Mouse (Mus musculus): ENCODE measurements around the gene Ehd2. TPM values are rescaled to one million over a fixed set of nuclear protein-coding genes. Genes with fewer than 3 reads are reported as not detected.

Gene Ehd2
- polyA plus RNA-seq (2015; fragmentation: Nextera tagmentation; extraction: Ambion mirVana) = 65.8 and 76.3 TPM in 2 replicates

DNA sequence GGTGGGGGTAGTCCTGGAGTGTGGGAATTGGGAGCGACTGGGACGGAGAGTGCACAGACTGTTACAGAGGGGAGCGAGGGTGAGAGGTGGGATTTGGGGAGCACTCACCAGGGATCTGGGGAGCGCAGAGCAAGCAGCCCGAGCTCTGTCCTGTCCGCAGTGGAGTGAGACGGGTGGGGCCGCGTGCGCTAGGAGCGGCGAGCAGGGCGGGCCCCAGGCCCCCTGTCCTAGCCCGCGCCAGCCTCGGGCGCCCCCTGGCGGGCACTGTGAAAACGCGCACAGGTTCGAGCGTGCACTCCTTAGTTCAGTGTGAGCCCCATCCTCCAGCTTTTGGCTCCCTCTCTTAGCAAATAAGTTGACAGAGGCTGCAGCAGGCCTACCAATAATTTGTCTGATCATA, at the start of gene Ehd2:
Gene Ehd2 (minus strand): TSS at position 256 of the 400 bp plus-strand sequence.
- Histone ChIP-seq H3K4me1 (ENCODE audit: control insufficient read depth, insufficient read depth, low read length) (peaks cover 30% of the 10 kb centered on the region), H3K27me3 (ENCODE audit: control insufficient read depth, insufficient read depth, low read length) (no peaks in the 10 kb centered on the region), H3K4me2 (ENCODE audit: low read depth, low read length) (peak within 1 kb of the TSS; percentile 66), H3K9ac (ENCODE audit: low read length) (peak within 1 kb of the TSS; percentile 79), H3K9me3 (replicated peaks; ENCODE audit: control insufficient read depth, low read length) (no peaks in the 10 kb centered on the region), H3K36me3 (ENCODE audit: control insufficient read depth, insufficient read depth, low read length) (peaks cover 18% of the 10 kb centered on the region), H3K4me3 (replicated peaks; ENCODE audit: low read length) (peak within 1 kb of the TSS; percentile 59), H3K27ac (ENCODE audit: low read length) (peak within 1 kb of the TSS; percentile 55; the same call in 1 of the 2 replicates)
- ATAC-seq (ENCODE audit: insufficient read depth, low FRiP score) = peak; percentile 84
- under 1% methylated on average over 22 of the region's 22 CpGs for WGBS

DNA sequence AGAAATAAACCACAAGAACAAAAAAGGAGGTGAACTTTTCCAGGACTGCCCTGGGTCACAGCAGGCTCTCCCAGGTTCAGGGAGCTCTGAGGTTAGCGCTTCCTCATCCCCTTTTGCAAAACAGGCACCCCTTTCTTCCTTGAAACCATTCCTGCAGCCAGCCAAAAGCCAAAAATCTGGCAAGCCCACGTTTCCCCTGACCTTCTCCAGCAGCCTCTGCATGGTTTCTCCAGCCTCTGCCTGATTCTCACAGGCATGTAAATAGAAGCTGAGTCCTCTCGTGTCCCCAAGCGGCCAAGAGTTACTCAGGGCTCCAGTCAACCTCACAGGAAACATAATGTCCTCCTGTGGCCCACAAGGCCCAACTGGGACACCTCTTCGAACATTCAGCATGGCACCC, 48.0 kb upstream of the Ehd2 start:
- Histone ChIP-seq H3K9me3 (replicated peaks; ENCODE audit: control insufficient read depth, low read length) (no peaks in the 10 kb centered on the region), H3K27me3 (ENCODE audit: control insufficient read depth, insufficient read depth, low read length) (no peaks in the 10 kb centered on the region), H3K36me3 (ENCODE audit: control insufficient read depth, insufficient read depth, low read length) (peaks cover 4% of the 10 kb centered on the region; the same call in 1 of the 2 replicates), H3K27ac (ENCODE audit: low read length) (no peak overlapping the region), H3K4me3 (replicated peaks; ENCODE audit: low read length) (no peak overlapping the region), H3K9ac (ENCODE audit: low read length) (no peak overlapping the region), H3K4me1 (ENCODE audit: control insufficient read depth, insufficient read depth, low read length) (no peaks in the 10 kb centered on the region), H3K4me2 (ENCODE audit: low read depth, low read length) (no peak overlapping the region)
- 81% methylated on average over 5 of the region's 5 CpGs for WGBS
- no peak for ATAC-seq (ENCODE audit: insufficient read depth, low FRiP score)

DNA sequence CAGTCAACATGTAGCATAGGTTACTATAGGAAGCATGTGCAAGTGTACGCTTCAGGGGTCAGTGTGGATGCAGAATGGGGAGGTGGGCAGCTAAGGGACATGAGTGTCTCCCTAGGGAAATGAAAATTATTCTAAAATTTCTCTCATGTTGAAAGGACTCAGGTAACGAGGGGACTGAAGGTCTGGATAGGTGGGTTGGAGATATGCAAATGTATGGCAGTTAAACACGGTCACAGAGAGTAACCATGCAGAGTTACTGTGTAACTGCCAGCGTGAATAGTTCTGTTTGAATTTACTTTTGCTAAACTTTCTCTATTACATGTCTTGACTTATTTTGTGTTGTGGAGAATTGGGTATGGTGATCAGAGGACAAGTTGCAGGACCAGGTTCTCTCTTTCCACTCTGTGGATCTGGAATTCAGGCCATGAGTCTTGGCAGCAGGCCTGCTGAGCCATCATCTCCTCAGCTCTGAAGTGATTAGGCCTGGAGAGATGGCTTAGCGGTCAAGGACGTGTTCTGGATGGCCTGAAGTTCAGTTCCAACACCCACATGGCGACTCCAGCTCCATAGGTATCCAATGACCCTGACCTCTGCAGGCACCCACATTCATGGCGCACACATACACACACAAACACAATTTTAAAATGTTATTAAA, 47.3 kb upstream of the Ehd2 start:
- no peaks in the 10 kb centered on the region for H3K27me3 ChIP-seq (ENCODE audit: control insufficient read depth, insufficient read depth, low read length)
- ATAC-seq (ENCODE audit: insufficient read depth, low FRiP score) = no peak
- peaks cover 4% of the 10 kb centered on the region; the same call in 1 of the 2 replicates for H3K36me3 ChIP-seq (ENCODE audit: control insufficient read depth, insufficient read depth, low read length)
- no peak overlapping the region for H3K27ac ChIP-seq (ENCODE audit: low read length)
- no peak overlapping the region for H3K9ac ChIP-seq (ENCODE audit: low read length)
- H3K4me3 ChIP-seq (replicated peaks; ENCODE audit: low read length) = no peak overlapping the region
- no peaks in the 10 kb centered on the region for H3K4me1 ChIP-seq (ENCODE audit: control insufficient read depth, insufficient read depth, low read length)
- H3K4me2 ChIP-seq (ENCODE audit: low read depth, low read length) = no peak overlapping the region
- no peaks in the 10 kb centered on the region for H3K9me3 ChIP-seq (replicated peaks; ENCODE audit: control insufficient read depth, low read length)
- WGBS = 82% methylated on average over 8 of the region's 8 CpGs

DNA sequence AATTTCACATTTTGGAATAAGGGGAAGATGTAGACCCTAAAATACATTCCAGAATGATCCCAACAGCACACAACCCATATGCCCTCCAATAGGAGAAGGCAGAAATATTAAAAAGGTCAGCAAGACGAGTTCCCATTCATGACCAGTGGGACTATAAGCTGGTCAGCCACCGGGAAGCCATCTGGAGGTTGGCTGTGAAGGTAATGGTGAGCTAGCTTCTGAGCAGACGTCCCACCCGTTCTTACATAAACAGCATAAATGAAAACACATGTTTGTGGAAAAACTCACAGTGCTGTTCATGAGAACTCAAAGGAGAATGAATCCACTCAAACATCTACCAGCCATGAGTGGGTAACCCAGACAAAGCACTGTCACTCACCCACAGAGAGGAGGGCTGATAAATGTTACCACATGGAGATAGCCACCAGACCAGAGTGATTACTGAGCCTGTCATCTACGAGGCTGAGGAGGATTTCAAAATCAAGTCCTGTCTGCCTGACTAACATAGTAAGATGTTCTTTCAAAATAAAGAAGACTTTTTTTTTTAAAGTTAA, 46.4 kb upstream of the Ehd2 start:
- ATAC-seq (ENCODE audit: insufficient read depth, low FRiP score) = no peak
- no peaks in the 10 kb centered on the region for H3K27me3 ChIP-seq (ENCODE audit: control insufficient read depth, insufficient read depth, low read length)
- H3K4me2 ChIP-seq (ENCODE audit: low read depth, low read length) = no peak overlapping the region
- H3K4me1 ChIP-seq (ENCODE audit: control insufficient read depth, insufficient read depth, low read length) = no peaks in the 10 kb centered on the region
- no peak overlapping the region for H3K27ac ChIP-seq (ENCODE audit: low read length)
- no peak overlapping the region for H3K9ac ChIP-seq (ENCODE audit: low read length)
- H3K4me3 ChIP-seq (replicated peaks; ENCODE audit: low read length) = no peak overlapping the region
- H3K9me3 ChIP-seq (replicated peaks; ENCODE audit: control insufficient read depth, low read length) = no peaks in the 10 kb centered on the region
- peaks cover 4% of the 10 kb centered on the region; the same call in 1 of the 2 replicates for H3K36me3 ChIP-seq (ENCODE audit: control insufficient read depth, insufficient read depth, low read length)
- 67% methylated on average over 5 of the region's 5 CpGs for WGBS

DNA sequence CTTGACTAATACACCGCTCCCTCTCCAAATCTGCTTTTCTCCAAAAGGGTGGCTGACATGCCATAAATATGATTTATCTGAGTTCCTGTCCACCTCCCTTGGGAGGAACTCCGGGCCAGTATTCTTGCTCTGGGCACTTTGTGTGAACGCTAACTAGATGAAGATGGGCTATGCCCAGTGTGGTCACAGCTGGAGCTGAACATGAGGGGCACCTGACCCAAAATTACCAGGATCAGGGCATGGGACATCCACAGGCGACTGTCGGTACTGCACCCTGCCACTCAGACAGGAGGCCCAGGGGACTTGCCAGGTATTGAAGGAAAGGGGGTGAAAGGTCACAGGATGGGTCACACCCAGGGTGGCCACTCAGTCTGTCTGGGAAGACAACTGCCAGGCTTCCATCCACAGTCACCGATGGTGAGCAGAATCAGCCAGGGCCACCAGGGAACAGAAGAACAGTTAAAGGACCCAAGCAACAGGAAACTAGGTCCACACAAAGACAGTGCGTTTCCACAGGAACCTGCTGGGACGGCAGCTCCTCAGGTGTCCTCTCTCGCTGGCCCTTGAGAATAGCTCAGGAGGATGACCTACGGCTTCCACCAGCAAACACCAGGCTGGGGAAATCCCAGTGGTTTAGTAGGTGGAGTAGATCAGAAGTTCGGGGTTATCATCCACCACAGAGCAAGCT, 45.4 kb upstream of the Ehd2 start:
- Histone ChIP-seq H3K27ac (ENCODE audit: low read length) (no peak overlapping the region), H3K4me2 (ENCODE audit: low read depth, low read length) (no peak overlapping the region), H3K9ac (ENCODE audit: low read length) (no peak overlapping the region), H3K27me3 (ENCODE audit: control insufficient read depth, insufficient read depth, low read length) (no peaks in the 10 kb centered on the region), H3K36me3 (ENCODE audit: control insufficient read depth, insufficient read depth, low read length) (peaks cover 4% of the 10 kb centered on the region; the same call in 1 of the 2 replicates), H3K9me3 (replicated peaks; ENCODE audit: control insufficient read depth, low read length) (no peaks in the 10 kb centered on the region), H3K4me3 (replicated peaks; ENCODE audit: low read length) (no peak overlapping the region), H3K4me1 (ENCODE audit: control insufficient read depth, insufficient read depth, low read length) (no peaks in the 10 kb centered on the region)
- no peak for ATAC-seq (ENCODE audit: insufficient read depth, low FRiP score)
- WGBS = 75% methylated on average over 11 of the region's 11 CpGs

DNA sequence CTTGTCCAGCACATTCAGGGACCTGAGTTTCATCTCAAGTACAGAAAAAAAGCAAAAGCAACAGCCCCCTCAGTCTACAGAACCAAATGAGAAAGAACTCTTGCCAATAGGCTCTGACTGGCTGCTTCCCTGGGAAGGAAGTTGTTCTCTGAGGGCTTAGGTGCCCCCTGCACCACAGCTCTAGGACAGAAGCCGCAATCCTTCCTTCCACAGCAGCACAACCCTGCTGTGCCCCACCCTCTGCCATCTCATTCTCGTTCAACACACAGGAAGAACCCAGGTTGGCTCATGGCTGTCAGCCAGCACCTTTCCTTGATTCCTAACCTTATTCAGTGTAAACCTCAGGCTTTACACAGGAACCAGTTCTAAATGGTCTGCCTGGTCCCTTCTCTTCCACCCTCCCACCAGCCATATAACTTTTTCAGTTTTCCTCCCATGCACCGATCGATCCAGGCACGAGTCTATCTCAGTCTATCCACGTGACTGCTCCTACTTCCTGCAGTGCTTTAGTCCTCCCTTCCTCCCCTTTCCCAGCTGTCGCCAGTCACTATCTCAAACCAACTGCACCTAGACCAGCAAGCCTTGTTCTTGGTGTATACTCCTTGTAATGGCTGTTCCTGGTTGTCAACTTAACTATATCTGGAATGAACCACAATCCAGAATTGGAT, 44.2 kb upstream of the Ehd2 start:
- H3K4me2 ChIP-seq (ENCODE audit: low read depth, low read length) = no peak overlapping the region
- H3K36me3 ChIP-seq (ENCODE audit: control insufficient read depth, insufficient read depth, low read length) = peaks cover 4% of the 10 kb centered on the region; the same call in 1 of the 2 replicates
- no peak for ATAC-seq (ENCODE audit: insufficient read depth, low FRiP score)
- H3K4me3 ChIP-seq (replicated peaks; ENCODE audit: low read length) = no peak overlapping the region
- no peak overlapping the region for H3K27ac ChIP-seq (ENCODE audit: low read length)
- H3K9me3 ChIP-seq (replicated peaks; ENCODE audit: control insufficient read depth, low read length) = no peaks in the 10 kb centered on the region
- H3K9ac ChIP-seq (ENCODE audit: low read length) = no peak overlapping the region
- H3K27me3 ChIP-seq (ENCODE audit: control insufficient read depth, insufficient read depth, low read length) = no peaks in the 10 kb centered on the region
- H3K4me1 ChIP-seq (ENCODE audit: control insufficient read depth, insufficient read depth, low read length) = no peaks in the 10 kb centered on the region
- 80% methylated on average over 7 of the region's 7 CpGs for WGBS

DNA sequence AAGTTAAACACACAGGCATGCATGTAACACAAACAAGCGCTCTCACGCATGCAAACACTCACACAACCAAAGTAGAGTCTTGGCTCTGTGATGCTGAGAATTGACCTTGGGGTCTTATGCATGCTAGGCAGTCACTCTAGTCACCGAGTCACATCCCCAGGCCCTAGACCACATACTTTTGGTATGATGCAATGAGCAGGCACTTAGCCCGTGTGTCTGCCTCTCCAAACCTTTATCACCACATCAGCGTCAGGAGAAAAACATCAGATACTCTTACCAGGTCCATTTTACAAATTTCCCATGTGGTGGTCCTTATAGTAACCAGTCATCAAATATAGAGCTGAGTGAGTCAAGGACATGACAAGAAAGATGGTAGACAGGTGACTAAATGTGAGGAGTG, 43.3 kb upstream of the Ehd2 start:
- Histone ChIP-seq H3K4me2 (ENCODE audit: low read depth, low read length) (no peak overlapping the region), H3K27ac (ENCODE audit: low read length) (no peak overlapping the region), H3K4me3 (replicated peaks; ENCODE audit: low read length) (no peak overlapping the region), H3K4me1 (ENCODE audit: control insufficient read depth, insufficient read depth, low read length) (no peaks in the 10 kb centered on the region), H3K9me3 (replicated peaks; ENCODE audit: control insufficient read depth, low read length) (no peaks in the 10 kb centered on the region), H3K9ac (ENCODE audit: low read length) (no peak overlapping the region), H3K36me3 (ENCODE audit: control insufficient read depth, insufficient read depth, low read length) (peaks cover 4% of the 10 kb centered on the region; the same call in 1 of the 2 replicates), H3K27me3 (ENCODE audit: control insufficient read depth, insufficient read depth, low read length) (no peaks in the 10 kb centered on the region)
- WGBS = 75% methylated on average over 5 of the region's 5 CpGs
- ATAC-seq (ENCODE audit: insufficient read depth, low FRiP score) = no peak

DNA sequence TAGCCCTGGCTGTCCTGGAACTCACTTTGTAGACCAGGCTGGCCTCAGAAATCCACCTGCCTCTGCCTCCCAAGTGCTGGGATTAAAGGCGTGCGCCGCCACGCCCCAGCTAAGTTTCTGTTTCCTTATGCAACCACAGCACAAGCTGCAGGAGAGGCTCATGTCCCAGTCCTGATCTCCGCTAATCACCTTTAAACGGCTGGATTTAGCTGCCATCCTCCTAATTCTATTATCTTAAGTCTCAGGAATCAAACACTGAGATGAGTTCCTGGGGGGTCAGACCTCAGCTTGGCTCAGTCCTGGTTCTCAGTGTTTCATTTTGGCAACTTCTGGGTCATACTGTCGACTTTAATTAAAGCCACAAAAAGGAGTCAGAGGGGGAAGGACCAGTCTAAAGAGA, 42.3 kb upstream of the Ehd2 start:
- no peak overlapping the region for H3K27ac ChIP-seq (ENCODE audit: low read length)
- H3K9ac ChIP-seq (ENCODE audit: low read length) = no peak overlapping the region
- no peak overlapping the region for H3K4me3 ChIP-seq (replicated peaks; ENCODE audit: low read length)
- H3K9me3 ChIP-seq (replicated peaks; ENCODE audit: control insufficient read depth, low read length) = no peaks in the 10 kb centered on the region
- WGBS = 92% methylated on average over 7 of the region's 7 CpGs
- peaks cover 3% of the 10 kb centered on the region; the same call in 1 of the 2 replicates for H3K4me1 ChIP-seq (ENCODE audit: control insufficient read depth, insufficient read depth, low read length)
- H3K36me3 ChIP-seq (ENCODE audit: control insufficient read depth, insufficient read depth, low read length) = peaks cover 4% of the 10 kb centered on the region; the same call in 1 of the 2 replicates
- ATAC-seq (ENCODE audit: insufficient read depth, low FRiP score) = no peak
- no peaks in the 10 kb centered on the region for H3K27me3 ChIP-seq (ENCODE audit: control insufficient read depth, insufficient read depth, low read length)
- no peak overlapping the region for H3K4me2 ChIP-seq (ENCODE audit: low read depth, low read length)

DNA sequence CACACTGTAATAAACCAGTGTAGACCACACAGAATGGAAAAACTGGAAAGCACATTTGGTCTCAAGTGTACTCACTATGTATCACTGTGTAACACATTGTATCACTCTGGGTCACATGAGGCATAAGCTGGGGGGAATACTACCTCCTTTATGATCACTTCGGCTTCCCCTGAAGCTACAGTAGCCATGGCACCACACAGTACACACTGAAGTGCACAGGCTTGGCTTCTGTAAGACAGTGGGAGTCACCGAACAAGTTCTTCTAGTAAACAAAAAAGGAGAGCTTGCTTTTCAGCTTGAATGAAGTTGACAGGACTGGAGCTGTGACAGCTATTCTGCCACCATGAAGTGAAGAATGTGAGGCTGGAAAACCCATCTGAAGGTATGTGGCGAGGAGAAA, 37.7 kb upstream of the Ehd2 start:
- Histone ChIP-seq H3K27me3 (ENCODE audit: control insufficient read depth, insufficient read depth, low read length) (no peaks in the 10 kb centered on the region), H3K4me2 (ENCODE audit: low read depth, low read length) (no peak overlapping the region), H3K9me3 (replicated peaks; ENCODE audit: control insufficient read depth, low read length) (no peaks in the 10 kb centered on the region), H3K4me3 (replicated peaks; ENCODE audit: low read length) (no peak overlapping the region), H3K9ac (ENCODE audit: low read length) (no peak overlapping the region), H3K36me3 (ENCODE audit: control insufficient read depth, insufficient read depth, low read length) (no peaks in the 10 kb centered on the region), H3K4me1 (ENCODE audit: control insufficient read depth, insufficient read depth, low read length) (peaks cover 15% of the 10 kb centered on the region), H3K27ac (ENCODE audit: low read length) (peak overlapping the region; percentile 38)
- 63% methylated on average over 3 of the region's 3 CpGs for WGBS
- peak; percentile 52; the same call in 1 of the 2 replicates for ATAC-seq (ENCODE audit: insufficient read depth, low FRiP score)

All from stomach, embryonic 16.5 days (tissue).